Mouse (Mus musculus): ENCODE measurements around the gene Tradd. TPM values are rescaled to one million over a fixed set of nuclear protein-coding genes. Genes with fewer than 3 reads are reported as not detected.

Gene Tradd
- total and polyA plus RNA-seq, 2 experiments from 2014 or later = 14.6 to 15.6 TPM

DNA sequence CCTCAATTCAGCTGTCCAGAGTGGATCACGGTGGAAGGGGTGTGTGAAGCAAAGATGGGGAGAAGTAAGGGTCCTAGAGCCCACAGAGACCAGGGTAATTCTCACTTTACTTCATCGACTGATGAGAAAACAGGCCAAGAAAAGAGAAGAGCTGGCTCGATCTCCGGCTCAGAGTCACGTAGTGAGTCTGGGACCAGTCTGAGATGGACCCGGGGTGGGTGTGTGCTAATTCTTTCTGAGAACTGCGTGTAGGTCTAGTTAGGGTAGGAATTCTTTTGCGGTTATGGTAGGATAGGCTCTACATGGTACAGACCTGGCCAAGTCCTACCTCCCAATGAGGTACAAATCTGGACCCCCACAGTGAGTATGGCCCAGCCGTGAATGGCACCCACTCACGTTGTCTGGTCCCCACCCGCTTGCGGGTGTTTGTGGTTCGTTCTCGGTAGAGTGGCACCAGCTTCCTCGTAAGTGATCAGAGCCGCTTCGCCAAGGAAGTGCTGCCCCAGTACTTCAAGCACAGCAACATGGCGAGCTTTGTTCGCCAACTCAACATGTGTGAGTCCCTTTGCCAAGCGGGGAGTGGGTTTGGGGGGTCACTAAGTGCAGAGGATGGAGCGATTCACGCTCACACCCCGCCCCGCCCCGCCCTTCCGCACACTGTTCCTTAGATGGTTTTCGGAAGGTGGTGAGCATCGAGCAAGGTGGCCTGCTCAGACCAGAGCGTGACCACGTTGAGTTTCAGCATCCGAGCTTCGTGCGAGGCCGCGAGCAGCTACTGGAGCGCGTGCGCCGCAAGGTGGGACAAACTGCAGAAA lies 5.9 kb upstream of the Tradd start:
- Histone ChIP-seq H3K27me3 (ENCODE audit: insufficient read depth, low read length) (peaks cover 45% of the 10 kb centered on the region), H3K4me1 (ENCODE audit: insufficient read depth, low read length) (peaks cover 17% of the 10 kb centered on the region), H3K9ac (replicated peaks; ENCODE audit: low read length) (0 out of 2 replicates have a peak overlapping the region, but pooled peaks have one; percentile 54), H3K4me3 (ENCODE audit: low read length) (peak overlapping the region; percentile 46), H3K9me3 (ENCODE audit: low read length) (no peaks in the 10 kb centered on the region), H3K36me3 (ENCODE audit: insufficient read depth, low read length) (no peaks in the 10 kb centered on the region), H3K27ac (no peak overlapping the region), H3K4me2 (ENCODE audit: low read depth, low read length) (peak overlapping the region; percentile 85)
- no peak for TF ChIP-seq CTCF (IDR thresholded peaks at IDR 0.05; ENCODE audit: low read depth)
- ATAC-seq = no peak
- DNase-seq (ENCODE audit: low spot score) = no peak
- WGBS = 6% methylated on average over 39 of the region's 39 CpGs

DNA sequence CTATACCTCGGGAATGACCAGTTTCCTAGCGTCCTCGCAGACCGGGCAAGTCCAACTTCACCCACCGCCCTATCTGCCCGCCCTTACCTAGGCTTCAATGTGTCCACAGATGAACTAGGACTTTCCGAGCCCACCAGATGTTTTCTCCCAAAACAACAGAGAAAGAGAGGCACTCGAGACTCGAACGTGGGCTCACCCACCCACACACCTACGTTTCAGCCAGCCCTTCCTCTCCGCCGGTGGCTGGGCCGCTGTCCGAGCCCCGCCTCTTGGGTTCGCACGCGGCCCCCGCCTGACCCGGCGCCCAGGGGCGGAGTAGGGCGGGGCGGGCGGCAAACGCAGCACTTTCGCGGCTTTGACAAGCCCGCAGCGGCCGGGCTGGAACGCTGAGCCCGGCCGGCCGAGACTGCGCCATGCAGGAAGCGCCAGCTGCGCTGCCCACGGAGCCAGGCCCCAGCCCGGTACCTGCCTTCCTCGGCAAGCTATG lies 5.1 kb upstream of the Tradd start, which contains the start of gene Hsf4:
Hsf4 (plus strand) TSS at position 341 of the 487 bp plus-strand sequence.
- Histone ChIP-seq H3K27me3 (ENCODE audit: insufficient read depth, low read length) (peaks cover 45% of the 10 kb centered on the region), H3K4me3 (ENCODE audit: low read length) (peak within 1 kb of the TSS; percentile 46), H3K9me3 (ENCODE audit: low read length) (no peaks in the 10 kb centered on the region), H3K4me1 (ENCODE audit: insufficient read depth, low read length) (peaks cover 17% of the 10 kb centered on the region), H3K9ac (replicated peaks; ENCODE audit: low read length) (peak within 1 kb of the TSS; percentile 54), H3K27ac (peak within 1 kb of the TSS; percentile 41; the same call in 1 of the 2 replicates), H3K36me3 (ENCODE audit: insufficient read depth, low read length) (no peaks in the 10 kb centered on the region), H3K4me2 (ENCODE audit: low read depth, low read length) (peak within 1 kb of the TSS; percentile 85)
- no peak for ATAC-seq
- DNase-seq (ENCODE audit: low spot score) = no peak
- TF ChIP-seq CTCF (IDR thresholded peaks at IDR 0.05; ENCODE audit: low read depth) = no peak
- WGBS = under 1% methylated on average over 42 of the region's 42 CpGs

DNA sequence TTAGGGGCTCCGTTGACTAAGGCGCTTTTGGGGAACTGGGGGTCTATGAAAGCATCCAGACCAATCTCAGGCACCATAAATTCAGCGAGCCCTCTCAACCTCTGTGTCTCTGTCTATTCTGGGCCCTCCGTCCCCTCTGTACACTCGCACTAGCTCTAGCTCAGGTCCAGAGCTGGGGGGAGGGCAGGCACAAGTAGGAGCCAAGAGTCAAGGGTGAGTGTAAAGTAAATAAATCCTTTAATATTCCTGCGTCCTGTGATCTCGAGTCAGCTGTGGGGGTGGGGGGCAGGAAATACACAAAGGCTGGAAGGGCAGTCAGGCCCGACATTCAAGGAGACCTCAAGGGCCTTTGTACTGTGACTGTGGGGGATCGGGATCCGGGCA lies 4.7 kb upstream of the Tradd start:
- peak; percentile 16; the same call in 1 of the 2 replicates for ATAC-seq

DNA sequence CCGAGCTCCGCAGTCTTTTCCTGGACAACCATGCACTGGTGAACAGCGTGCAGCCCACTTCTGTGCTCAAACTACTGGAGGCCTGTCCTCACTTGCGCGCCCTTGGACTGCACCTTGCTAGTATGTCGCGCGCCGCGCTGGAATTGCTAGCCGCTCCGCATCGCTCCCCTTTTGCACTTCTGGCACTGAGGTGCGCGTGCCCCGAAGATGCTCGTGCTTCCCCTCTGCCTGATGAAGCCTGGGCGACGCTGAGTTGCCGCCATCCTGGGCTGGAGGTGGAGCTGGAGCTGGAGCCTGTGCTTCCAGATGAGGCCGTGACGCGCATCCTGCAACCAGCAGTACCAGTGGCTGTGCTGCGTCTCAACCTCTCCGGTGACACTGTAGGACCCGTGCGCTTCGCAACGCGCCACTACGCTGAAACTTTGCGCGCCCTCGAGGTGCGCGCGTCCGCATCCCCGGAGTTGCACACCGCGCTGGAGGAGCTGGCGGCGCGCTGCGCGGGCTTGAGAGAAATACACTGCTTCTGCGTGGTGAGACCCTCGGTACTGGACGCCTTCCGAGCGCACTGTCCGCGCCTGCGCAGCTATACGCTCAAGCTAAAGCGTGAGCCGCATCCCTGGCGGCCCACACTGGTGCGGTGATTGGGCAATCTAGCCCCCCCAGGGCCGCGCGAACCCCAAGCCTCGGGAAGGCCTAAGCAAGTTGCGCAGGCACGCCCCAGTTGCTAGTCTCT lies 4.1 kb upstream of the Tradd start:
- peaks cover 17% of the 10 kb centered on the region for H3K4me1 ChIP-seq (ENCODE audit: insufficient read depth, low read length)
- H3K27ac ChIP-seq = peak overlapping the region; percentile 41; the same call in 1 of the 2 replicates
- peak; percentile 90 for ATAC-seq
- no peaks in the 10 kb centered on the region for H3K36me3 ChIP-seq (ENCODE audit: insufficient read depth, low read length)
- H3K9me3 ChIP-seq (ENCODE audit: low read length) = no peaks in the 10 kb centered on the region
- H3K4me3 ChIP-seq (ENCODE audit: low read length) = peak overlapping the region; percentile 46
- H3K27me3 ChIP-seq (ENCODE audit: insufficient read depth, low read length) = peaks cover 45% of the 10 kb centered on the region
- WGBS = under 1% methylated on average over 53 of the region's 65 CpGs
- TF ChIP-seq CTCF (IDR thresholded peaks at IDR 0.05; ENCODE audit: low read depth) = peak; percentile 13; the same call in 1 of the 2 replicates
- peak; percentile 97 for DNase-seq (ENCODE audit: low spot score)
- H3K4me2 ChIP-seq (ENCODE audit: low read depth, low read length) = peak overlapping the region; percentile 85
- H3K9ac ChIP-seq (replicated peaks; ENCODE audit: low read length) = peak overlapping the region; percentile 54

More for the DNA sequence above, 4.7 kb upstream of the Tradd start:
- Histone ChIP-seq H3K4me3 (ENCODE audit: low read length) (peak overlapping the region; percentile 46), H3K9me3 (ENCODE audit: low read length) (no peaks in the 10 kb centered on the region), H3K4me2 (ENCODE audit: low read depth, low read length) (peak overlapping the region; percentile 85), H3K4me1 (ENCODE audit: insufficient read depth, low read length) (peaks cover 17% of the 10 kb centered on the region), H3K9ac (replicated peaks; ENCODE audit: low read length) (peak overlapping the region; percentile 54), H3K27me3 (ENCODE audit: insufficient read depth, low read length) (peaks cover 45% of the 10 kb centered on the region), H3K27ac (peak overlapping the region; percentile 41; the same call in 1 of the 2 replicates), H3K36me3 (ENCODE audit: insufficient read depth, low read length) (no peaks in the 10 kb centered on the region)
- no peak for TF ChIP-seq CTCF (IDR thresholded peaks at IDR 0.05; ENCODE audit: low read depth)
- WGBS = under 1% methylated on average over 10 of the region's 10 CpGs
- DNase-seq (ENCODE audit: low spot score) = no peak

DNA sequence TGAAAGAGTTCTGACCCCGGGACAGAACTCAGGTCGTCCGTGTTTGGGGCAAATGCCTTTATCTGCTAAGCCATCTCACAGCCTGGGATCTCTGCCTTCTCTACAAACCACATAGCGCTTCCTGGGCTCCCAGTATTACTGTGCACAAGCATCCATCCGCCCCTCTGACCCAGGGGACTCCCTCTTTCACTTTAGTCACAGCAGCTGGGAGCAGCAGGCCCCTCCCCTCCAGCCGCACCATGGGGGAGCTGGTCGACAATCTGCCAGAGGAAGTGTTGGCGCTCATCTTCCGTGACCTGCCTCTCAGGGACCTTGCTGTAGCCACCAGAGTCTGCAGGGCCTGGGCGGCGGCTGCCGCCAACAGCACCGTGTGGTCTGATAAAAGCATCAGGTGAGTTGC lies 2.4 kb upstream of the Tradd start:
- no peak overlapping the region for H3K4me3 ChIP-seq (ENCODE audit: low read length)
- ATAC-seq (no peak), DNase-seq (ENCODE audit: low spot score) (no peak)
- peaks cover 17% of the 10 kb centered on the region for H3K4me1 ChIP-seq (ENCODE audit: insufficient read depth, low read length)
- H3K27me3 ChIP-seq (ENCODE audit: insufficient read depth, low read length) = peaks cover 34% of the 10 kb centered on the region
- H3K9ac ChIP-seq (replicated peaks; ENCODE audit: low read length) = no peak overlapping the region
- no peaks in the 10 kb centered on the region for H3K9me3 ChIP-seq (ENCODE audit: low read length)
- no peak overlapping the region for H3K27ac ChIP-seq
- 18% methylated on average over 13 of the region's 13 CpGs for WGBS
- TF ChIP-seq CTCF (IDR thresholded peaks at IDR 0.05; ENCODE audit: low read depth) = no peak
- no peak overlapping the region for H3K4me2 ChIP-seq (ENCODE audit: low read depth, low read length)
- H3K36me3 ChIP-seq (ENCODE audit: insufficient read depth, low read length) = no peaks in the 10 kb centered on the region

DNA sequence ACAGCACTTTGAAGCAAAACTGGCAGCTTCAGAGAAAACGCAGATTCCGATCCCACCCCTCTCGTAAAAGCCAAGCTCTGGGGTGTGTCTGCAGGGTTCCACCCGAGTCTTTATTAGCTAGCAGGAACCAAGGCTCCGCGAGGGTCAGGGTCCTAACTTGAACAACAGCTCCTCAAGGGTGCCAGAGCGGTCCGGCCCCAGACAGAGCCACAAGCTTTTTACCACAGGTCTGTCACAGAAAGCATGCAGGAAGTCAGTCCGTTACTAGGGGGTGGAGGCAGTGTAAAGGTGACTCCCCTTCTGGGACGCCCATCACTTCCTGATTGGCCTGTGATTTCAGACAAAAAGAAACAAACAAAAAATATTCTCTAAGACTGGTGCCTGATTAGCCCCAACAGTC lies 719 bp upstream of the Tradd start:
- Histone ChIP-seq H3K9ac (replicated peaks; ENCODE audit: low read length) (no peak overlapping the region), H3K4me2 (ENCODE audit: low read depth, low read length) (peak overlapping the region; percentile 93), H3K27me3 (ENCODE audit: insufficient read depth, low read length) (peaks cover 27% of the 10 kb centered on the region), H3K9me3 (ENCODE audit: low read length) (no peaks in the 10 kb centered on the region), H3K36me3 (ENCODE audit: insufficient read depth, low read length) (no peaks in the 10 kb centered on the region), H3K27ac (no peak overlapping the region), H3K4me3 (ENCODE audit: low read length) (peak overlapping the region; percentile 64), H3K4me1 (ENCODE audit: insufficient read depth, low read length) (peaks cover 13% of the 10 kb centered on the region)
- DNase-seq (ENCODE audit: low spot score) (no peak), ATAC-seq (no peak)
- no peak for TF ChIP-seq CTCF (IDR thresholded peaks at IDR 0.05; ENCODE audit: low read depth)
- WGBS = 9% methylated on average over 10 of the region's 10 CpGs
